Mouse (Mus musculus) forebrain, embryonic 10.5 days (tissue): ENCODE data around the gene Fbxw4. TPM values are rescaled to one million over a fixed set of nuclear protein-coding genes. Genes with fewer than 3 reads are reported as not detected.
"Not testable (repeated sequence)": the region's sequence is repeated elsewhere in the genome, so short reads cannot be mapped to it uniquely, and the experiment has no call there.

Experiments used
- DNase-seq: peaks from one replicate; pipeline ENCODE4 v3.0.0-alpha.2; 2017; ENCODE audit warnings: low spot score; ENCODE audit errors: extremely low spot score
- H3K27ac ChIP-seq: fragments of 300-500 bp; sonication (generic); 2 replicates; pipeline ENCODE4 v1.5.1; 2016; ENCODE audit warnings: mild to moderate bottlenecking
- H3K27me3 ChIP-seq: fragments of 300-500 bp; sonication (generic); 2 replicates; pipeline ENCODE4 v1.6.1; 2016; ENCODE audit warnings: mild to moderate bottlenecking; ENCODE audit not compliant: poor library complexity, severe bottlenecking
- H3K36me3 ChIP-seq: fragments of 300-500 bp; sonication (generic); replicated peaks from 2 replicates; pipeline ENCODE4 v1.6.1; 2016; ENCODE audit warnings: mild to moderate bottlenecking, moderate library complexity
- H3K4me1 ChIP-seq: fragments of 300-500 bp; sonication (generic); 2 replicates; pipeline ENCODE4 v1.6.1; 2016
- H3K4me3 ChIP-seq: fragments of 300-500 bp; sonication (generic); 2 replicates; pipeline ENCODE4 v1.5.1; 2016; ENCODE audit warnings: mild to moderate bottlenecking, moderate library complexity
- H3K9me3 ChIP-seq: fragments of 300-500 bp; sonication (generic); 2 replicates; pipeline ENCODE4 v1.6.1; 2016; ENCODE audit warnings: mild to moderate bottlenecking, moderate library complexity
- WGBS: fragments of 180-500 bp; shearing (Covaris S2); methylation state at CpG from one replicate; pipeline ENCODE4 v1.1.7; 2016; 5-methylcytosine and 5-hydroxymethylcytosine counted together
- polyA plus RNA-seq: library from polyadenylated mRNA; unstranded; fragments of >200 nt; fragmentation: Nextera tagmentation; extraction: Ambion mirVana; gene quantifications from 2 replicates; pipeline ENCODE4 v1.2.1, GENCODE M21; 2016

Fbxw4 gene
- polyA plus RNA-seq, 1 experiment from 2014 or later: 4.4 TPM

DNA sequence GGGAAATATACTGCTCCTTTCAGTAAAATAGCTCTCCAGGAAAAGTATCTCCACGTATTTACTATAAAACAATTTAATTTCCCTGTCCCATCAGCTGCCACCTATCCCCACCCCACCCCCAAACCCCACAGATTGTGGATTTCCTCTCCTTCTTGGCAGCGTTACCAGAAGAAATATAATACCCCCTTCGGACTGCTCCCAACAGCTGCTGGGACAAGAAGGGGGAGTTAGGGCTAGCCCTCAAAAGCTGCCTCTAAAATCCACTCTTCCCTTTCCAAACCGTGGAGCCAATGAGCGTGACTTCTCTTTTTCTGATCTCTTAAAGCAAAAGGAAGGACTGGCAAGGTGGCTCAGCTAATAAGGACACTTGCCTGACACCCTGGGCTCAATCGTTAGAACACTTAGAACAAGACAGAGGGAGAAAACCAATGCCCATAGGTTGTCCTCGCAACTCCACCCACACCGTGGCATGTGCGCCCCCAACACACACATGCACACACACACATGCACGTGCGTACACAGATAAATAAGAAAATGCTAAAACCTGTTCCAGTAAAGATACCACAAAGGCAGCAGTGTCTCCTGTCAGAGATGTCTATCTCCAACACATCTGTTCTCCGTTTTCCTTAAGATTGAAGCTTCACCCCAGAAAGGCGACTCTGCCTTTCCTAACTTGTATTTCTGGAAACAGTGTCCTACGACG lies 7.7 kb downstream of the Fbxw4 start:
- Histone ChIP-seq H3K9me3 (no peaks in the 10 kb centered on the region), H3K4me3 (no peak overlapping the region), H3K27me3 (peaks cover 21% of the 10 kb centered on the region), H3K4me1 (peaks cover 52% of the 10 kb centered on the region), H3K27ac (no peak overlapping the region), H3K36me3 (no peaks in the 10 kb centered on the region)
- no peak for DNase-seq
- WGBS: 66% methylated on average over 15 of the region's 15 CpGs

DNA sequence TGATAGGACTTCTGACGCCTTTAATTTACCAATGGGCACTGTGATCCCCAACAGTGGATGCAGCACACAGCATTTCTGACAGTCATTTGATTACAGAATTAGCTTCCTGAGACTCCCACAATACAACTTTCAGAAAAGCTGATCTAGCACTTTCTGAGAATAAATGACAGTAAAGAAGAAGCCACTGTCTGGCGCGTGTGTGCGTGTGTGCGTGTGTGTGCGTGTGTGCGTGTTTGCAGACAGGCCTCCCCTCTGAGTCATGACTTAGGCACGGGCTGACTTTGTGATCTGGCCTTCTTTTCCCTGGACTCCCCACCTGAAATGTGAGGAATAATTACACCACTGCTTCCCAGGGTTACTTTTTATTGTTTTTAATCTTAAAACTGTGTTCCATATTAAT lies 8.6 kb downstream of the Fbxw4 start:
- 94% methylated on average over 8 of the region's 8 CpGs for WGBS
- DNase-seq: no peak
- H3K4me1 ChIP-seq: peaks cover 52% of the 10 kb centered on the region

DNA sequence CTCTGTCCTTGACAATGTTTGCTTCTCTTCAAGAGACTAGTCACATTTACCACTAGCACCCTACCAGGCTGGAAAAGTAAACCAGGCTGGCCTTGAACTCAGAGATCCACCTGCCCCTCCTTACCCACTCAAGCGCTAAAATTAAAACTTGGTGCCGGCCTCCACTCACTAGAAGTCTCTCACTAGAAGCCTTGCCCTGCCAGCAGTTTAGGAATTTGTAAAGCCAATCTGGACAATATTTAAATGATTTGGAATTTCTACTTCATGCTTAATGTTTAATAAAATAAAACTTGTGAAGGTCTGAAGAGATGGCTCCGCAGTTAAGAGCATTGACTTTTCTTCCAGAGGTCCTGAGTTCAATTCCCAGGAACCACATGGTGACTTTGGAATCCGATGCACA lies 10.3 kb downstream of the Fbxw4 start:
- Histone ChIP-seq H3K27ac (no peak overlapping the region), H3K27me3 (peaks cover 21% of the 10 kb centered on the region), H3K4me3 (no peak overlapping the region), H3K36me3 (no peaks in the 10 kb centered on the region), H3K4me1 (peaks cover 43% of the 10 kb centered on the region), H3K9me3 (no peaks in the 10 kb centered on the region)
- DNase-seq: no peak
- 83% methylated on average over 4 of the region's 4 CpGs for WGBS

More for the DNA sequence above, 8.6 kb downstream of the Fbxw4 start:
- Histone ChIP-seq H3K4me3 (no peak overlapping the region), H3K27ac (no peak overlapping the region), H3K9me3 (no peaks in the 10 kb centered on the region), H3K36me3 (no peaks in the 10 kb centered on the region), H3K27me3 (peaks cover 21% of the 10 kb centered on the region)

DNA sequence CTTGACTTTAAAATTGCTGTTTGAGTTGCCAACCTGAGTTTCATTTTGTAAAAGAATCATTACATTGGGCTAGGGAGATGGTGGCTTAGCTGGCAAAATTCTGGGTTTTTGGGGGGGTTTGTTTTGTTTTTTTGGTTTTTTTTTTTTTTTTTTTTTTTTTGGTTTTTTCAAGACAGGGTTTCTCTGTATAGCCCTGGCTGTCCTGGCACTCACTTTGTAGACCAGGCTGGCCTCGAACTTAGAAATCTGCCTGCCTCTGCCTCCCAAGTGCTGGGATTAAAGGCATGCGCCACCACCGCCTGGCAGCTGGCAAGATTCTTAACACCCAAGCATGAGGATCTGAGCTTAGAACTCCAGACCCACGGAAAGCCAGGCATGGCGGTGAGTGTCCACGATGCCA lies 11.6 kb downstream of the Fbxw4 start:
- WGBS: 93% methylated on average over 6 of the region's 6 CpGs
- not testable (repeated sequence) for H3K9me3 ChIP-seq, DNase-seq, H3K27ac ChIP-seq, H3K36me3 ChIP-seq, H3K4me3 ChIP-seq
- peaks cover 13% of the 10 kb centered on the region for H3K27me3 ChIP-seq
- peaks cover 32% of the 10 kb centered on the region for H3K4me1 ChIP-seq

DNA sequence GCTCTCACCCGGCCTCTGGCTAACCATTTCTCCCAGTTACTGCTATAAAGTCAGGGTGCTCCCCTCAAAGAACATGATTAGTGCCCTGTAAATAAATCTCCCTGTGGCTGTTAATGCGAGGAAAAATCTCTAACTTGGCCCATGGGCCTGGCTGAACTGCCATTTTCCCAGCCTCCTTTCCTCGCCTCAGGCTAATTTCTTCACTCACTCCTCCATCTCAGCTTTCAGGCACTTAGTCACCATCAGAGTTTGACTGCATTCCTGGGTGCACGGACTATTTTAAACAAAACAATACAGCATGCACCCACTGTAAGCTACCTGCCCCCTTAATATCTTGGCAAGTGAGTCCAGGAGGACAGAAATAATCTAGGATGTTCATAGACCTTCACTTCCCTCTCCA lies 13.2 kb downstream of the Fbxw4 start:
- peaks cover 18% of the 10 kb centered on the region for H3K4me1 ChIP-seq
- 60% methylated on average over 4 of the region's 4 CpGs for WGBS
- H3K4me3 ChIP-seq: no peak overlapping the region
- no peaks in the 10 kb centered on the region for H3K9me3 ChIP-seq
- no peak for DNase-seq
- no peaks in the 10 kb centered on the region for H3K36me3 ChIP-seq
- no peak overlapping the region for H3K27ac ChIP-seq
- H3K27me3 ChIP-seq: no peaks in the 10 kb centered on the region

DNA sequence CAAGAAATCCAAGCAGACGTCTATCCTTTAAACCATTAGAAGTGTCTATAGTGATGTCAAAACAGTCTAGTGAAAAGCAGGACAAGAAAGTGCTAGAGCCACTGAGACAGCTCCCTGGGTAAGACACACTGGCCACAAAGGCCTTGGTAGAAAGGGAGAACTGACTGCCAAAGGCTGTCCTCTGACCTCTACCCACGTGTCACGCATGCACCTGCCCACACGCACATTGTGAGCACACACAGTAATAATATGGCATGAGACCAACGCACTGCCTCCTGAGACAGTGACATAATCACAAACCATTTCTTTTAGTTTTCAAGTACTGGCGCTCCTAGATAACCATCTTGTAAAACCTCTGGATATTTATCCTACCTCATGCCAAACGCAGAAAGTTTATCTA lies 19.4 kb downstream of the Fbxw4 start:
- Histone ChIP-seq H3K27me3 (no peaks in the 10 kb centered on the region), H3K9me3 (no peaks in the 10 kb centered on the region), H3K27ac (no peak overlapping the region), H3K36me3 (peaks cover 2% of the 10 kb centered on the region; the same call in 1 of the 2 replicates), H3K4me1 (no peaks in the 10 kb centered on the region), H3K4me3 (no peak overlapping the region)
- WGBS: 90% methylated on average over 7 of the region's 7 CpGs
- no peak for DNase-seq

DNA sequence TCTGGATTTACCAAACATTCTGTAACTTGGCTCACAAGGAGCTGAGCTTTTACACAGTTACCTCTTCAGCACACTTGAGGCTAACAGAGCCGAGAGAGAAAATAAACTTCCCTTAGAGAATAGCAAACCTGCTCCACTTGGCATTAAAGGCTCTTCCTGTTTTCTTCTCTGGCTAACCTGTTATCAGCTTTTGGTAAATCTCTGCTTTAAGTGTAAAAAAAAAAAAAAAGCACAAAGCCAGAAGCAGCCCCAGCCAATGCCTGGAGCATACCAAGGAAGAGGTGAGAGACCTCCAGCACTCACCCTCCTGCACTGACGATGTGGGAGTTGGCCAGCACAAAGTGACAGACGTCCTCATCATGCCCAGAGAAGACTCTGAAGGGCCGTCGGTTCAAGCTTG lies 24.2 kb downstream of the Fbxw4 start:
- Histone ChIP-seq H3K27me3 (peaks cover 14% of the 10 kb centered on the region), H3K9me3 (no peaks in the 10 kb centered on the region), H3K4me1 (peaks cover 8% of the 10 kb centered on the region; the same call in 1 of the 2 replicates), H3K36me3 (peaks cover 8% of the 10 kb centered on the region), H3K4me3 (no peak overlapping the region), H3K27ac (no peak overlapping the region)
- WGBS: 79% methylated on average over 5 of the region's 5 CpGs
- no peak for DNase-seq

DNA sequence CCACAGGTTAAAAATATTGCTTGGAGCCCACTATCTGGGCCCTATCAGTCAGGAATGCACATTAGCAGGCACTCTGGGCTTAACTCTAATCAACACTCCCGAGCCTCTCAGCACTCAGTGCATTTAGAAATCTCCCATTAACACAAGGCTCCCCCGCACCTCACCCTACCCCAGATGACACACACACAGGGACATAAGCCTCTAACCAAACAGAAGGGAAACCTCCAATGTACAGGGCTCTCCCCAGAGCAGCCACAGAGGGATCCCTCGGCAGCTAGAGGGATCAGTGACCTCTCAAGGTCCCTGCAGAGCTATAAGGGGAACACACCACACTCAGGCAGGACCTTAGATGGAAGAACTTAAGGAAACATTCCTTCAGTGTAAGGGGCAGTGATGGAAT lies 28.5 kb downstream of the Fbxw4 start:
- peaks cover 18% of the 10 kb centered on the region for H3K4me1 ChIP-seq
- H3K4me3 ChIP-seq: no peak overlapping the region
- no peaks in the 10 kb centered on the region for H3K9me3 ChIP-seq
- DNase-seq: no peak
- H3K36me3 ChIP-seq: peaks cover 6% of the 10 kb centered on the region
- H3K27me3 ChIP-seq: peaks cover 44% of the 10 kb centered on the region
- no peak overlapping the region for H3K27ac ChIP-seq
- 44% methylated on average over 3 of the region's 3 CpGs for WGBS

DNA sequence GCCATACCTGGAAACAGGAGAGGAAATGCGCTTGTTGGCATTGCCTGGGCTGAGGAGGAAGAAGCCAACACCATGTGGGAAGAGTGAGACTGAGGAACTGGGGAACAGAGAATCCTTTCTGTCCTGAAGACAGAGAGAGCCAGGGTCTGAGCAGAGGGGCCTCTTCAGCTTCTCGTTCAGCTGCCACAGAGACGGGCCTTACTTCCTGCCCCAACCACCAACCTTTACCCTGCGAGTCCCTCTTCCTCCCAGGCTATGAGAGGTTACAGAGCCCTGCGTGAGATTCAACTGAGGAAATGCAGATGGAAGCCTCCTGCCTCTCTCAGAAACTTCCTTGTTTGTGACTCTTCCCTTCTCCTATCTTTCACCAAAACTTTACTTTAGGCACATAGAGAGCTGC lies 29.2 kb downstream of the Fbxw4 start:
- Histone ChIP-seq H3K27ac (no peak overlapping the region), H3K9me3 (no peaks in the 10 kb centered on the region), H3K4me3 (no peak overlapping the region), H3K27me3 (peaks cover 44% of the 10 kb centered on the region), H3K4me1 (peaks cover 18% of the 10 kb centered on the region), H3K36me3 (peaks cover 7% of the 10 kb centered on the region)
- no peak for DNase-seq
- 74% methylated on average over 5 of the region's 5 CpGs for WGBS

DNA sequence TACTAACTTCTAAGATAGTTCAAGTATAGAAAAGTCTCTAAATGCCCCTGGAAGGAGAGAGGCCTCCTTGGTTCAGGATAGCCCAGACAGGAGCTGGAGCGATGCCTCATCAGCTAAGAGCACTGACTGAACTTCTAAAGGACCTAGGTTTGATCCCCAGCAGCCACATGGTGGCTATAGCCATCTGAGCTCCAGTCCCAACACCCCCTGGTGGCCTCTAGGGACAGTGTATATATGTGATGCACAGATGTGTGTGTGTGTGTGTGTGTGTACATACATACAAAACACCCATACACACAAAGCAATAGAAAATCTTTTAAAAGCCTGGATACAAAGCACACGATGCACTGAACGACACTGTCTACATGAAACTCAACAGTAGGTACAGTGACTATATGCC lies 30.9 kb downstream of the Fbxw4 start:
- Histone ChIP-seq H3K27ac (no peak overlapping the region), H3K4me3 (no peak overlapping the region), H3K36me3 (peaks cover 10% of the 10 kb centered on the region; the same call in 1 of the 2 replicates), H3K4me1 (peaks cover 18% of the 10 kb centered on the region), H3K27me3 (peaks cover 51% of the 10 kb centered on the region), H3K9me3 (no peaks in the 10 kb centered on the region)
- 95% methylated on average over 3 of the region's 3 CpGs for WGBS
- no peak for DNase-seq

DNA sequence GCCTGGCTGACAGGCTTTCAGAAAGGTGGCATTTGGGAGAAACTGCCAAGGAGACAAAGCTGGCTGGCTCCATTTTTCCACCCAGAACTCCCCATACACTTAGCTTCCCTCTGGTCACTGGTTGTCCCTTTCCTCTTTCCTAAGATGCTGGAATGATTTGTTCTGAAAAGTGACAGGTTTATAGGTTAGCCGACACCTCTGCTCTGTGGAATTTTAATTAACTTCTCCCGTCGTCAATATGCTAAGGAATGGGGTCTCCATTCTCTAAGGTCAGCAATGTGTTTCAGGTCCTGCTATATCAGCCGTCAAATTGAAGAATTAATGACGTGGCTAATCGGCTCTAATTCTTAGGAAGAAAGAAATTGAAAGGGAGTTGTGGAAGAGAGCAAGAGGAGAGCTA lies 31.5 kb downstream of the Fbxw4 start:
- 43% methylated on average over 6 of the region's 6 CpGs for WGBS
- H3K36me3 ChIP-seq: peaks cover 10% of the 10 kb centered on the region; the same call in 1 of the 2 replicates
- DNase-seq: no peak
- no peak overlapping the region for H3K27ac ChIP-seq
- H3K4me1 ChIP-seq: peaks cover 15% of the 10 kb centered on the region
- H3K27me3 ChIP-seq: peaks cover 51% of the 10 kb centered on the region
- no peak overlapping the region for H3K4me3 ChIP-seq
- no peaks in the 10 kb centered on the region for H3K9me3 ChIP-seq

DNA sequence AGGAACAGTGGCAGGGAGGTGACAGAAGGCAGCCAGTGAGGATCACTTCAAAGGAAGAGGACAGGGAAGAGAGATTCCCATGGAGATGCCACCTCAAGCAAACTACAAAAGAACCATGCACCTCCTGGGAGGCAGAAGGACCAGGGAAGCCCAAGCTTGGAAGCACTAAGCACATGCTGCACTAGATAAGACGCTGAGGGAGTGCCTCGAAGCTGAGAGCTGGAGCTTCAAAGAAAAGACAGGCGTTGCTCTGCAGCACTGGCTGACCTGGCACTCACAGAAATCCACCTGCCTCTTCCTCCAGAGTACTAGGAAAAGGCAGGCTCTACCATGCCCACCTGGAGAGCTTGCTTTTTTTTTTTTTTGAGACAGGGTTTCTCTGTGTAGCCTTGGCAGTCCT lies 33.1 kb downstream of the Fbxw4 start:
- 33% methylated on average over 3 of the region's 3 CpGs for WGBS
- peaks cover 19% of the 10 kb centered on the region for H3K4me1 ChIP-seq
- peaks cover 68% of the 10 kb centered on the region for H3K27me3 ChIP-seq
- peaks cover 10% of the 10 kb centered on the region; the same call in 1 of the 2 replicates for H3K36me3 ChIP-seq
- no peaks in the 10 kb centered on the region for H3K9me3 ChIP-seq
- H3K27ac ChIP-seq: no peak overlapping the region
- no peak overlapping the region for H3K4me3 ChIP-seq
- no peak for DNase-seq

DNA sequence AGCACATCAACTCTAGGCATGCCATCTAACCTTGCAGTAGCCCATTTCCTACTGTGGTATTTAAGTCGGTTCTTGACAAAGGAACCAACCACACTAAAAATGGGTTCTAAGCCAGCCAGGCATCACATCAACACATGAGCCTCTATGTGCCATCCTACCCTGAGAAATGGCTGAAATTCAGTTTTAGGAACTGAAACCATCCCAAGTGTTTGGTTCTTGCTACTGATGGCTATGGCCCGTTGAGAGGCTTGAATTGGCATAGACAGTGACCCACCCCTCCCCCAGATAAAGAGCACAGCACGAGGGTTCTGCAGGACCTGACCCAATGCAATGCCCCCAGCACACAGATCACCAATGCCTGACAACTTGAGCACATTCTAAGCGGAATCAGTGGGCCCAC lies 36.4 kb downstream of the Fbxw4 start:
- H3K27ac ChIP-seq: no peak overlapping the region
- H3K36me3 ChIP-seq: peaks cover 10% of the 10 kb centered on the region; the same call in 1 of the 2 replicates
- H3K27me3 ChIP-seq: peaks cover 87% of the 10 kb centered on the region
- H3K4me1 ChIP-seq: peaks cover 21% of the 10 kb centered on the region
- H3K4me3 ChIP-seq: no peak overlapping the region
- WGBS: 94% methylated on average over 4 of the region's 4 CpGs
- no peaks in the 10 kb centered on the region for H3K9me3 ChIP-seq
- DNase-seq: no peak
